Mouse (Mus musculus) R1 (cell line): Measurements from ENCODE around the gene Nim1k.

Source experiments
- DNase-seq: peaks from one replicate; pipeline ENCODE4 v3.0.0-alpha.2; 2018; ENCODE audit warnings: low read depth, low spot score

Nim1k gene

GRCm38 (mm10) chr13:119755681-119756471 is at the start of gene Nim1k:
Gene Nim1k, minus strand, starts transcription at chr13:119755882.
- peak; percentile 81 for DNase-seq

GRCm38 (mm10) chr13:119797656-119798055 is 42.0 kb upstream of the Nim1k start:
- DNase-seq = no peak

GRCm38 (mm10) chr13:119792791-119793404 is 37.2 kb upstream of the Nim1k start:
- no peak for DNase-seq

- DNase-seq = peak; percentile 32
Measured at GRCm38 (mm10) chr13:119791580-119792135, 36.0 kb upstream of the Nim1k start.

- DNase-seq = peak; percentile 94
Measured at GRCm38 (mm10) chr13:119790761-119791579, 35.3 kb upstream of the Nim1k start, which contains the start of gene Zfp131. Gene Zfp131, minus strand, starts transcription at chr13:119790889.

GRCm38 (mm10) chr13:119789851-119790717 is 34.4 kb upstream of the Nim1k start:
- peak; percentile 49 for DNase-seq

GRCm38 (mm10) chr13:119783581-119783980 is 27.9 kb upstream of the Nim1k start:
- no peak for DNase-seq

GRCm38 (mm10) chr13:119768541-119768940 is 12.9 kb upstream of the Nim1k start:
- no peak for DNase-seq

- no peak for DNase-seq
Measured at GRCm38 (mm10) chr13:119766480-119766879, 10.8 kb upstream of the Nim1k start.

GRCm38 (mm10) chr13:119756831-119757230 is 1.1 kb upstream of the Nim1k start:
- peak; percentile 65 for DNase-seq

GRCm38 (mm10) chr13:119755141-119755547 is 538 bp downstream of the Nim1k start:
- peak; percentile 81 for DNase-seq

- DNase-seq = no peak
Measured at GRCm38 (mm10) chr13:119754635-119755020, 1.1 kb downstream of the Nim1k start.

- peak; percentile 64 for DNase-seq
Measured at GRCm38 (mm10) chr13:119753859-119754634, 1.6 kb downstream of the Nim1k start.

- no peak for DNase-seq
Measured at GRCm38 (mm10) chr13:119746930-119747329, 8.8 kb downstream of the Nim1k start.

GRCm38 (mm10) chr13:119743470-119743869 is 12.2 kb downstream of the Nim1k start:
- no peak for DNase-seq

GRCm38 (mm10) chr13:119742711-119743415 is 12.8 kb downstream of the Nim1k start:
- DNase-seq = no peak

GRCm38 (mm10) chr13:119741390-119742237 is 14.1 kb downstream of the Nim1k start:
- DNase-seq = peak; percentile 40

GRCm38 (mm10) chr13:119731448-119731847 is 24.2 kb downstream of the Nim1k start:
- DNase-seq = no peak
